Mouse (Mus musculus): ENCODE measurements around the gene Fam227b.

DNA sequence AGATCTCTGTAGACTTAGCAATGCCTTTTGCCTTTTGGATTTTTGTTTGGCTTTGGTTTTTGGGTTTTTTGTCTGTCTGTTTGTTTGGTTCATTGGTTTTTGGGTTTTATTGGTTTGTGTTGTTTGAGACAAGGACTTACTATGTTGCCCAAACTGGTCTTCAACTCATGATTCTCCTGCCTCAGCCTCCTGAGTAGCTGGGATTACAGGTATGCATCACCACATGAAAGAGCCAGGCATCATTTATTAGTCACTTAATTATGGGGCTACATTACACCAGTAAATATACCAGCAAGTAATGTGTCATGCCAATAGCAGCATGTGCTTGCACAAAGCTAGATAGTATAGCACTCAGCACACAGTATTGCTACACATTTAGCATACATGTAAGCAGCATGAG, 4.1 kb downstream of the Fam227b start:
- no peak for TF ChIP-seq POLR2A (IDR thresholded peaks at IDR 0.05; ENCODE audit: borderline replicate concordance, low read depth, low read length)
- TF ChIP-seq CTCF (IDR thresholded peaks at IDR 0.05; ENCODE audit: low read depth, low read length), result no peak

All from bone marrow macrophage, adult 2 months (primary cell).